Mouse (Mus musculus) liver, embryonic 14.5 days (tissue): ENCODE results near the gene Ptprn2. TPM values are rescaled to one million over a fixed set of nuclear protein-coding genes. Genes with fewer than 3 reads are reported as not detected.
A peak's percentile ranks its signal among the peaks of the same experiment; 100 is the strongest.

Experiments used
- ATAC-seq: fragments of 200-750 bp; cut with Nextera tagmentation; 2 replicates; pipeline ENCODE4 v1.8.0; 2017; ENCODE audit warnings: moderate number of reproducible peaks, mild to moderate bottlenecking, moderate library complexity; ENCODE audit not compliant: insufficient read depth
- DNase-seq, 3 experiments: peaks; one replicate each; pipeline ENCODE4 v3.0.0-alpha.2; 2012 to 2013; ENCODE audit warnings: low read depth in 3 of 3, low spot score in 3 of 3
- H3K27ac ChIP-seq: fragments of 300-500 bp; sonication (generic); 2 replicates; pipeline ENCODE4 v1.5.1; 2014; ENCODE audit warnings: moderate library complexity, mild to moderate bottlenecking, control low read depth, inconsistent platforms
- H3K27me3 ChIP-seq: fragments of 300-500 bp; sonication (generic); 2 replicates; pipeline ENCODE4 v1.6.1; 2014; ENCODE audit warnings: mild to moderate bottlenecking, low read length, moderate library complexity; ENCODE audit not compliant: control insufficient read depth, insufficient read depth
- H3K36me3 ChIP-seq: fragments of 300-500 bp; sonication (generic); replicated peaks from 2 replicates; pipeline ENCODE4 v1.6.1; 2014; ENCODE audit warnings: low read depth; ENCODE audit not compliant: control insufficient read depth, insufficient read depth
- H3K4me1 ChIP-seq, 2 experiments: fragments of 200-500 bp in 1 of 2; fragments of 300-500 bp in 1 of 2; sonication (generic) in 1 of 2; replicated peaks; 2 replicates each; pipeline ENCODE4 v1.6.1; 2012 to 2014; ENCODE audit warnings: antibody characterized with exemption in 1 of 2, inconsistent platforms in 1 of 2, low read length in 1 of 2; ENCODE audit not compliant: control insufficient read depth in 2 of 2, insufficient read depth in 2 of 2
- H3K4me2 ChIP-seq: fragments of 300-500 bp; sonication (generic); 2 replicates; pipeline ENCODE4 v1.6.1; 2014; ENCODE audit warnings: low read depth, mild to moderate bottlenecking, control low read depth, moderate library complexity
- H3K4me3 ChIP-seq, 2 experiments: fragments of 200-500 bp in 1 of 2; fragments of 300-500 bp in 1 of 2; sonication (generic) in 1 of 2; 2 replicates each; pipeline ENCODE4 v1.5.1; 2012 to 2014; ENCODE audit warnings: low read depth in 2 of 2, low read length in 2 of 2, mild to moderate bottlenecking in 2 of 2, control low read depth in 1 of 2, inconsistent platforms in 1 of 2, moderate library complexity in 1 of 2; ENCODE audit not compliant: insufficient read depth in 1 of 2
- H3K9ac ChIP-seq: fragments of 300-500 bp; sonication (generic); replicated peaks from 2 replicates; pipeline ENCODE4 v1.6.1; 2014; ENCODE audit warnings: mild to moderate bottlenecking, control low read depth, moderate library complexity
- H3K9me3 ChIP-seq: fragments of 300-500 bp; sonication (generic); 2 replicates; pipeline ENCODE4 v1.6.1; 2016; ENCODE audit warnings: low read length, mixed read lengths; ENCODE audit not compliant: control insufficient read depth
- CTCF ChIP-seq: IDR thresholded peaks from 2 replicates; pipeline ENCODE4 v1.5.1; 2016; ENCODE audit warnings: antibody characterized with exemption, low read depth, control low read depth
- EP300 ChIP-seq: IDR thresholded peaks from 2 replicates; pipeline ENCODE4 v1.6.1; 2016; ENCODE audit warnings: antibody characterized with exemption, low read depth
- WGBS: fragments of 180-500 bp; shearing (Covaris S2); extraction: QIAGEN DNeasy Blood & Tissue Kit; methylation state at CpG from one replicate; pipeline ENCODE4 v1.1.7; 2014; ENCODE audit not compliant: insufficient replicate concordance; 5-methylcytosine and 5-hydroxymethylcytosine counted together
- polyA plus RNA-seq, 2 experiments: library from polyadenylated mRNA; depleted of rRNA in 1 of 2; stranded (reverse) in 1 of 2; unstranded in 1 of 2; fragments of >200 nt; fragmentation: Nextera tagmentation in 1 of 2; extraction: Ambion mirVana in 1 of 2; gene quantifications; 2 replicates each; pipeline versions ENCODE4 v1.2.1 to v1.2.3; 2012 to 2014

Ptprn2 gene
- polyA plus RNA-seq, 2 experiments: 0.04 TPM; not detected in 1

DNA sequence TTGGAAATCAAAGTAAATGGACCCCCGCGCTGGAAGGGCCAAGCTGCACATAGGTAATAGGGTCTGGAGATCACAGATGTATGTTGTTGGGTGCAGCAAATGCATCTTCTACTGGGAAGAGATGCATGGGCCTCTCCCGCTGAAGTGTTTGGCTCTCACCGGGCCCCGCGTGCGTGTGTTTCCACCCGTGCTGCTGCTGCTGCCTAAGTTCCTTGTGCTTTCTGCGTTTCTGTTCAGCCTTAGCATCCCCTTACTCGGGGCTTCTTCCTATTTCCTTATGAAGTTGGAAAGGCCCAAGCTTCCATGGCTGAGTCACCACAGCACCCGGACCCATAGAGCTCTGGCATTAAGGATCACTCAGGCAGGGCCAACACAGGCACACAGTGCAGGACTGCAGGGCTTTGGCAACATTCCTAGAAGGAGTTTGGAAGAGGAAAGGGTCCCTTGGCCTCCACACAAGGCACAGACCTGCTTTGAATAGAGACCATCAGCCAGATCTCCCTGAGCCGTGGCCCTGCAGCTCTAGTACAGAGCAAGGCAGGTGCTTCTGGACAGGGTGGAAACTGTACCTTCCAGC lies 772.5 kb downstream of the Ptprn2 start:
- H3K4me3 ChIP-seq: no peak overlapping the region
- no peak overlapping the region for H3K27ac ChIP-seq
- H3K36me3 ChIP-seq: no peaks in the 10 kb centered on the region
- TF ChIP-seq EP300 (no peak), CTCF (no peak)
- no peak overlapping the region for H3K4me2 ChIP-seq
- peaks cover 5 to 13% of the 10 kb centered on the region in 2 experiments for H3K4me1 ChIP-seq
- no peak for ATAC-seq
- DNase-seq: no peak
- no peaks in the 10 kb centered on the region for H3K9me3 ChIP-seq
- H3K27me3 ChIP-seq: no peaks in the 10 kb centered on the region
- WGBS: 60% methylated on average over 12 of the region's 12 CpGs
- no peak overlapping the region for H3K9ac ChIP-seq

DNA sequence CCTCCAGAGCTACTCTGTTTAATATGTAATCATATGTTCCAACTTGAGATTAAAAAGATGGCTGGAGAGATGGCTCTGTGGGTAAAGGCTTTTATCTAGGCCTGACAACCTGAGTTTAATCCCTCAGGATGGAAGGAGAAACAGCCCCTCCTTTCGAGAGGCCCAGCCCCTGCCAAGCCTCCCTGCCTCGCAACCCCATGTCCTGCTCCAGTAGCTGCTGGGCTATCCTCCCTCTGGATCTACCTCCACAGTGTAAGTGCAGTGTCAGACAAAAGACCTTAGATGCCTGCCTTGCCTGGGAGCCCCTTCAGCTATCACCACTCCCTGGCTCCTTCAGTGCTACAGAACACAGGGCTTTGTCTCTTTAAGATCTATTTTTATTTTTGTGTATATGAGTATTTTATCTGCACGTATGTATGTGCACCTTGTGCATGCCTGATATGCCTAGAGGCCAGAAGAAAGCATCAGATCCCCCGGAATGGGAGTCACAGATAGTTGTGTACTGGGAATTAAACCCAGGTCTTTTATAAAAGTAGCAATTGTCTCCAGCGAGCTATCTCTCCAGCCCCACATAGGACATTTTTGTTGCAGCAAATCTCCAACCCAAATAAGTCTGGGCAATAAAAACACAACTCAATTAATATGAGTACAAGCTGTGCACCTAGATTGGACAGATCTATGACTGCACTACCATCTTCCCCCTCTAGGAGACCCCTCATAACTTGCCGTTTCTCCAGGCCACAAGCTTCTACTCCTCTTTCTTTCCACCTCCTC lies 775.1 kb downstream of the Ptprn2 start:
- no peak for DNase-seq
- no peak; the same call in 1 of the 2 replicates for TF ChIP-seq EP300
- TF ChIP-seq CTCF: peak; percentile 39; the same call in 1 of the 2 replicates
- no peaks in the 10 kb centered on the region for H3K9me3 ChIP-seq
- H3K27me3 ChIP-seq: no peaks in the 10 kb centered on the region
- no peak overlapping the region for H3K9ac ChIP-seq
- H3K4me3 ChIP-seq: no peak overlapping the region
- H3K4me1 ChIP-seq: peaks cover 5 to 8% of the 10 kb centered on the region in 2 experiments; a peak in 3 of 4 replicates
- H3K4me2 ChIP-seq: no peak overlapping the region
- WGBS: 28% methylated on average over 6 of the region's 6 CpGs
- ATAC-seq: peak; percentile 58
- H3K27ac ChIP-seq: no peak overlapping the region
- no peaks in the 10 kb centered on the region for H3K36me3 ChIP-seq

DNA sequence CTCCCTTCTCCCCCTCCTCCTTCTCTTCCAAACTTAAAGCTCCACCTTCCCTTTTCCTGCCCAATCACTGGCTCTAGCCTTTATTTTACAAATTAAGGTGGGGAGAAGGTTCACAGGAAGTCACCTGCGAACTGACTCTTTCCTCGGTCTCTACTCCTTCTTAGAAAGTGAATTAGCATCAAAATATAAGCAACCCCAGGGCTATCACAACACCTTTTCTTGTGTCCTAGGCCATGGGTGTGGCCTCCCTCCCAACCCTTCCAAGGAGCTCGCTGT lies 775.6 kb downstream of the Ptprn2 start:
- Histone ChIP-seq H3K4me3 (no peak overlapping the region), H3K9ac (no peak overlapping the region), H3K9me3 (no peaks in the 10 kb centered on the region), H3K36me3 (no peaks in the 10 kb centered on the region), H3K4me2 (no peak overlapping the region), H3K27me3 (no peaks in the 10 kb centered on the region), H3K4me1 (peaks cover 5 to 8% of the 10 kb centered on the region in 2 experiments; a peak in 3 of 4 replicates), H3K27ac (no peak overlapping the region)
- TF ChIP-seq EP300 (no peak), CTCF (no peak)
- ATAC-seq: no peak
- WGBS: 30% methylated on average over 3 of the region's 3 CpGs
- no peak for DNase-seq

DNA sequence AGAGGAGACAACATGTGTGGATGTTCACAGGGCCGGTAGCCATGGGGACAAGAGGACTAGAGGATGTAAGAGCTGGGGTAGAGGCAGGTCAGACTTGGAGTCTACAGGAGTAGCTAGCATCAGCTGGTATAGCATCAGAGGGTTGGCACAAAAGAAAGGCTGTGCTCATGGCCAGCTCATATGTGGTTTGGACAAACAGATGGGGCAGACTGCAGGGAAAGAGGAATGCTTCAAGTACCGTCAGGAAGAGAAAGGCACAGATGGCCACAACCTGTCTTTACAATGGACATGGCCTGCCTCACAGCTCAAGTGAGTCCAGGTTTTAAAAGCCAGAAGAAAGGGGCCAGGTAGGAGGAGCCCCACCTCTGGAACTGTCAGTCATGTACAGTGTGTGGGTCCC lies 776.5 kb downstream of the Ptprn2 start:
- ATAC-seq: no peak
- no peak for DNase-seq
- no peaks in the 10 kb centered on the region for H3K27me3 ChIP-seq
- peaks cover 5 to 8% of the 10 kb centered on the region in 2 experiments; a peak in 3 of 4 replicates for H3K4me1 ChIP-seq
- H3K27ac ChIP-seq: no peak overlapping the region
- no peak overlapping the region for H3K4me2 ChIP-seq
- H3K9me3 ChIP-seq: no peaks in the 10 kb centered on the region
- H3K4me3 ChIP-seq: no peak overlapping the region
- H3K36me3 ChIP-seq: no peaks in the 10 kb centered on the region
- 76% methylated on average over 2 of the region's 2 CpGs for WGBS
- H3K9ac ChIP-seq: no peak overlapping the region
- no peak for TF ChIP-seq CTCF
- TF ChIP-seq EP300: no peak

DNA sequence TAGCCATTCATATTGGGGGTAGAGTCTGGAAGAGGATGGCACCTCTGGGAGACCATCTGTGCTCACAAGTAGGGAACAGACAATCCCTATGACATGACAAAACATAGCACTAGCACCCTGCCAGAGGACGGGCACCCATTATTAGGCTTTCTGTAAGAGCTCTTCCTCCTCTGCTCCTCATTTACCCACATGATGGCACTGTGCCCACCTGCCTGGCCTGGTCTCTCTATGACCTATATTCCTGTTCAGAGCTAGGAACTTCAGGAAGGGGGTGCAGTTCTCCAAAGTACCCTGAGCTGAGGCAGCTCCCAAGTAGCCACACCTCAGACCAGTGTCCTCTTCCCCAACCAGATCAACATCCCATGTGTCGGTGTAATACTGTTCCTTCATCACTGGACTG lies 777.6 kb downstream of the Ptprn2 start:
- Histone ChIP-seq H3K9ac (no peak overlapping the region), H3K27me3 (no peaks in the 10 kb centered on the region), H3K36me3 (no peaks in the 10 kb centered on the region), H3K27ac (no peak overlapping the region), H3K4me1 (peaks cover 5 to 8% of the 10 kb centered on the region in 2 experiments; a peak in 3 of 4 replicates), H3K9me3 (no peaks in the 10 kb centered on the region), H3K4me2 (no peak overlapping the region), H3K4me3 (no peak overlapping the region)
- ATAC-seq (no peak), DNase-seq (no peak)
- TF ChIP-seq EP300 (no peak), CTCF (no peak)
- 65% methylated on average over 2 of the region's 2 CpGs for WGBS
